Mouse (Mus musculus) embryonic stem cell, embryonic (primary cell): ENCODE measurements around the gene Zswim8.

ENCODE experiments used
- CTCF ChIA-PET, 4 experiments: fragments of 300-600 bp in 2 of 4; fragments of 350-600 bp in 2 of 4; sonication (Branson Sonifier 250); formaldehyde crosslinking; loops; one replicate each; lab custom pipeline; 2022; ENCODE audit warnings: inconsistent platforms in 2 of 4; lab: Charles Lee
- POLR2A ChIA-PET, 4 experiments: fragments of 300-600 bp in 2 of 4; fragments of 350-600 bp in 2 of 4; sonication (Branson Sonifier 250); formaldehyde crosslinking; loops; one replicate each; lab custom pipeline; 2022; ENCODE audit warnings: antibody characterized with exemption in 4 of 4, inconsistent platforms in 1 of 4; lab: Charles Lee

Gene Zswim8

DNA sequence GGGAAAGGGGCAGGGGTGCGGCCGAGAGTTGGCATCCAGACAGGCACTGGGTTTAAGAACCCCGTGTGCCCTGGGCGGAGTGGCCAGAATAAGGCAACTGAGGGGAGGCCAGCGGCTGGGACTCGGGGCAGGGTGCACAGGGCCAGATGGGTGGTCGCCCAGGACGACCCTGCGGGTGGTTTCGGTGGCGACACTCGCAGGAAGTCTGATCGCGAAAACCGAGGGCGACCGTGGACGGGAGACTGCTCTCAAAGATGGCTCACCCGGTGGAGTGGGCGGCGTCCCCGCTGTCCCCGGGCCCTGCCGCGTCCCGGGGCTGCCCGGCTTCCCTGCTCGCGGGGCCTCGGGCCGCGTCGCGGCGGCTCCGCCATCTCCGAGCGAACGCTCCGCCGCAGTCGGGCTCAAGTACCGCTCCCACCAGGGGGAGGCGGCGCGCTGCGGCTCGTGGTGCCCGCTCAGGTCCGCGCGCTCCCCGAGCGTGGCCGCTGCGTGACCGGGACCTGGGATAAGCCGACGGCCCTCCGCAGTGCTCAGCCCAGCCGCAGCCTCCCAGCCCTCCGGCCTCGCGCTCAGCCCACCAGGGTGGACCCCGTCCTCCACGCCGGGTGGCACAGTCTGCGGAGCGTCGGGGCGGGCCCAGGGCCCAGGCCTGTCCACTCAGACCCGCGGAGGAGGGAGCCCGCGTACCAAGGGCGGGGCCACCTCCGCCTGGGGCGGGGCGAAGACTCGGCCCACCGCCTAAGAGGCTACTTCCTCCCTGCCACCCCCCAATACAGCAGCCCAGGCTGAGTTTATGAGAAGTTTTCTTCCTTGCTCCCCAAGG lies 26.8 kb downstream of the Zswim8 start, which contains the start of gene Ndst2:
Gene Ndst2, minus strand, starts transcription at position 611 of the 823 bp plus-strand sequence.
- POLR2A ChIA-PET: interaction anchor here in 3 of 4 experiments (0.6 to 1.3 kb wide), 7 partner anchors 10 to 315 kb away, joined by 3 to 7 read pairs (median 5); no protein-coding TSS in a partner anchor
- CTCF ChIA-PET: interaction anchor here in 2 of 4 experiments (1.1 to 2.4 kb wide), 2 partner anchors 10 to 315 kb away, joined by 3 to 8 read pairs; no protein-coding TSS in a partner anchor

DNA sequence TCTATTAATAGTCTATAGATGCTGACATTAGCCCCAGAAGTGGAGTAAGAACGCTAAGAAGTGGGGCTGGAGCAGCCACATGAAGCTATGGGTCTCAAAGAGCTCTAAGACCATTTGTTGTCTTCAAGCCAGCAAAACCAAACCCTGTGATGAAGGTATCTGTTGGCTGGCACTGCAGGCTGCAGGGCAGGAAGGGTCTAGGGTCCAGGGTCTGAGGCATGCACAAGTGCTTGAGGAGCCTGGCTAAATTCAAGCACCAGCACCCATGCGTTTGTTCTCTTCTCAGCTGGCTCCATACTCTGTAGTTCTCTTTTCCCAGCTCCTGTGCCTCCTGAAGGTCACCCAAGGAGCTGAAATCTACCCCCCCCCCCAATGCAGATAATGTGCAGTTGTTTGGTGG lies 27.7 kb downstream of the Zswim8 start:
- POLR2A ChIA-PET: interaction anchor here in 2 of 4 experiments (0.6 to 1.3 kb wide), 2 partner anchors 39 to 40 kb away, joined by 3 to 7 read pairs; no protein-coding TSS in a partner anchor
- CTCF ChIA-PET: interaction anchor here in 2 of 4 experiments (0.6 to 2.4 kb wide), 2 partner anchors 11 to 339 kb away, joined by 3 to 8 read pairs; no protein-coding TSS in a partner anchor

DNA sequence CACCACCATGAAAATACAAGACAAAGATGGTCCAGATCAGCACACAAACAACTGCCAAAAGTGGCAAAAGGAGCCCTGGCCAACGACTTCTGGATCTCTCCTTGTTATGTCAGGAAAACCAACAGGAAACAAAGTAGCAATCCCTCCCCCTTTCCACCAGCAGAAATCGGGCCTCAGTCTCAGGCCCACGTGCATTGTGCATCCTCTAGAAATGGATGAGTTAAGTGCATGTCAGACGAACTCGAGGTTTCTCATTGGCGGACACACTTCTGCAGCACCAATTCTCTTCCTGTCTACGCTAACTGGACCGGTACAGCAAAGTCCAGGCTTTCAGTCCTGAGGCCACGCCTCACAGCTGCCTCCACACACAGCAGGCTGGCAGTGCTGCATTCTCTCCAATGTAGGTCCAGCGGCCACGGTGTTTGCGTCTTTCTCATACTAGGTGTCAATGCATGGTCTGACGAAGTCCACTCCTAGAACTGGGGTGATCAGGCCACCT lies 28.6 kb downstream of the Zswim8 start:
- ChIA-PET CTCF (no interaction called here), POLR2A (interaction anchor here in 2 of 4 experiments (1.1 to 2.2 kb wide), 5 partner anchors 12 to 193 kb away, joined by 3 to 10 read pairs (median 6); partner anchors contain the start of gene Vcl (in 2 of the 2))

DNA sequence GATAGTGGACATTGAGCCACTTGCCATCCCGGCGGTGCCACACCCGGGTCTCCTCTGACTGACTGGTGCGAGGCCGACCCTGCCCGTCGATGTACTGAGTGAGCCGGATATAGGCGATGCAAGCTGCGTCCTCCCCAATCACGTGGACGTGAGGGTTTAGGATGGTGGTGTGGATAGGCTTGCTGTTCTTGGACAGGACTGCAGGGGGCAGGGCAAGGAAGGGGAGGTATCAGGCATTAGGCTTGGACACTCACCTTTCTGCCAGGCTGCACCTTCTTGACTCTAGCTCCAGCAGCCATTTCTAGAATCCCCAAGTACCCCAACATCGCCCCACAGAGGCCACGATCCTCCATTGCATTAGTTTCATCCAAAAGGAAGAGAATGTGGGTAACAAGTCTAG lies 30.0 kb downstream of the Zswim8 start:
- POLR2A ChIA-PET: interaction anchor here in 3 of 4 experiments (0.6 to 2.2 kb wide), 20 partner anchors 13 to 315 kb away, joined by 3 to 10 read pairs (median 4); partner anchors contain the start of genes Vcl (in 3 of the 3), Adk (in 1 of the 3), Ap3m1 (in 1 of the 3) and Chchd1 (in 1 of the 3)
- CTCF ChIA-PET: interaction anchor here (0.6 to 2.2 kb wide), 43 partner anchors 9 to 958 kb away, joined by 3 to 11 read pairs (median 4); partner anchors contain the start of genes Fut11 (in 1 of the 4), Plau (in 1 of the 4), Sec24c (in 1 of the 4) and Vcl (in 1 of the 4)

DNA sequence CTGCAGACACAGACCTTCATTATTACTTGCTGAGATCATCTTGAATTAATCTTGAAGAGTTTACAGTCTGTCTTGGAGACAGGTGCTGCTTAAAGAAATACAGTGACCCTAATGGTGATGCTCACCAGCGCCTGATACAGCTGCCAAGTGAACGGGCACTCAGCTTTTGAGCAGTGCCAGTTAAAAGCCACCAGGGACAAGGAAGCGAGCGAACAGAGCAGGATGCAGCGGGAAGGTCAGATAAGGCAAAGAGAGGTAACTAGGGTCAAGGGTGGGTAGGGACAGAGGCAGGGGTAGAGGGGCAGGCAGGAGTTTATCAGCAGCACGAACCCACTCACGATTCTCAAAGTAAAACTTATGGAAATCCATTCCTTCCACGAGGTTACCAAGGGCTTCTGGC lies 31.2 kb downstream of the Zswim8 start:
- ChIA-PET CTCF (interaction anchor here in 3 of 4 experiments (1.0 to 2.2 kb wide), 7 partner anchors 13 to 107 kb away, joined by 4 to 8 read pairs (median 5); partner anchors contain the start of genes Fut11 (in 1 of the 3) and Zswim8 (in 1 of the 3)), POLR2A (interaction anchor here in 2 of 4 experiments (0.6 to 2.2 kb wide), 3 partner anchors 22 to 190 kb away, joined by 4 to 8 read pairs (median 4); partner anchors contain the start of gene Vcl (in 1 of the 2))

DNA sequence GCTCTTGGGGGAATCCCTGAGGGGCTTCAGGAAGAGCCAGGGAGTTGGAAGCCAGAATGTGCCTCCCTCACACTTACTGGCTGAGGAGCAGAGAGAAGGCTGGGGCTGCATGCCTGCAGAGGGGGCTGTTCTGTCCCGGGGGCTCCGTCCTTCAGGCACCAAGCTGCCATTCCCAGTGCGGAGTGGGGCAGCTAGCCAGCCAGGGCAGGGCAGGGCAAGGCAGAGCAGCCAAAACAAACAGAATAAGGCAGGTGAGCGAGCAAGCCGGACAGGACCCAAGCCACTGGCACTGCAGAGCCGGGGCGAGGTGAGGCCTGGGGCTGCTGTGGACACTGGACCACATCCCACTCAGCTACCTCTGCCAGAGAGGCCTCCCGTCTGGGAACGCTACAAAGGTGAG lies 33.9 kb downstream of the Zswim8 start:
- ChIA-PET POLR2A (interaction anchor here in 3 of 4 experiments (0.5 to 2.0 kb wide), 6 partner anchors 16 to 264 kb away, joined by 3 to 10 read pairs (median 3); no protein-coding TSS in a partner anchor), CTCF (interaction anchor here in 1 of 4 experiments (1.1 kb wide), 1 partner anchor 57 kb away, joined by 3 read pairs; no protein-coding TSS in a partner anchor)

DNA sequence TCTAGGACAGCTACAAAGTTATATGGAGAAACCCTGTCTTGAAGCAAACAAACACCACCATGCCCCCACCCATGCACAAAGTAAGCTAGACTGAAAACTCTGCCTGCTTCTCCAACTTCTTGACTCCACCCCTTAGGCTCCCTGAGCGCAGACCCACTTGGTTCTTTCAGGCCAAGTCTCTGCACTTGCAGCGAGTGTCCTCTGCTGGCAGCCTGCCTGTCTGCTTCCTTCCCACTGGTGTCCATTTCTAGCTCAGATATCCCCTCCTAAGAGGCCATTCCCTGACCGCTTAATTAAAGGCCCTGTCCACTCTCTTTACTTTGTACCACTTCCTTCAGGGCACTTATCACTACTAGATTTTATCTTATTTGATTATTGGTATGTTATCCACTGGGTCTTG lies 36.3 kb downstream of the Zswim8 start:
- CTCF ChIA-PET: interaction anchor here in 1 of 4 experiments (1.3 kb wide), 1 partner anchor 15 kb away, joined by 3 read pairs; no protein-coding TSS in a partner anchor
- POLR2A ChIA-PET: interaction anchor here in 2 of 4 experiments (0.6 to 1.6 kb wide), 3 partner anchors 11 to 531 kb away, joined by 3 to 6 read pairs (median 4); partner anchors contain the start of gene Vcl (in 1 of the 2)

DNA sequence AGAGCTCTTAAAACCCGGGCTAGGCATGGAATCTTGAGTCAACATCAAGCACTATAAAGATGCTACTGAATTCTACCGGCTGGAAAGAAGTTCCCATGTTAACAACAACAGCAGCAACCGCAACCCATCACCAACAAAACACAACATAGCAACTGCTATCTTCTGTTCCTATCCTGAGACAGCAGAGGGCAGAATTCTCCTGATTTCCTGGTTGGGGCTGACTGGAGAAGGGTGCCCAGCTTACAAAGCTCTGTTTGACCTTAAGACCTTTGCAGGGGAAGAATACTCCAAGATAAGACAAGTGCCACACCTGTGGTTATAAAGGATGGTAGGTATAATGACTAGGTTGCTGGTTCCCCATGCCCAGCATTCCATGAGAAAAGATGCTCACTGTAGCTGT lies 39.6 kb downstream of the Zswim8 start:
- CTCF ChIA-PET: interaction anchor here (0.7 to 1.7 kb wide), 10 partner anchors 10 to 266 kb away, joined by 3 to 8 read pairs (median 4); no protein-coding TSS in a partner anchor

DNA sequence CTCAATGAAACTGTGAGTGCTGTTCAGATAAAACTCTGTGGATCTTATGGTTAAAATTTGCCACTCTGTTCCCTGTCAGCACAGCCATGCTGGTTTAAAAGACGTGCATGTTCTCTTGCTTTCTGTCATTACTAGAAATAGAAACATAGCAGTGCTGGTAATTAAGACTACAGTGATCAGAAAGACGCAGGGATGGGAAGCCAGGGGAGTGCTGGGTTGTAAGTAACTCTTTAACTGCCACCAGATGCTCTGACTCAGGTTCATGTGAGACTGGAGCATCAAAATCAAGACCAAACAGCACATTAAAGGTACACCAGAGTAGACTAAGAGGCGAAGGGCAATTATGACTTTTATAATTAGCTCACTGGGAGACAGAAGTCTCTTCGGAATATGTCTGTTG lies 41.0 kb downstream of the Zswim8 start:
- POLR2A ChIA-PET: interaction anchor here in 3 of 4 experiments (0.7 to 1.0 kb wide), 5 partner anchors 9 to 304 kb away, joined by 3 to 4 read pairs (median 3); partner anchors contain the start of genes Adk (in 1 of the 3) and Ap3m1 (in 1 of the 3)
- CTCF ChIA-PET: interaction anchor here in 2 of 4 experiments (0.7 to 1.0 kb wide), 2 partner anchors 11 to 24 kb away, joined by 3 to 5 read pairs; no protein-coding TSS in a partner anchor

More for the DNA sequence above, 39.6 kb downstream of the Zswim8 start:
- POLR2A ChIA-PET: interaction anchor here in 2 of 4 experiments (1.0 to 1.4 kb wide), 3 partner anchors 12 to 182 kb away, joined by 3 to 4 read pairs (median 3); partner anchors contain the start of gene Vcl (in 1 of the 2)

DNA sequence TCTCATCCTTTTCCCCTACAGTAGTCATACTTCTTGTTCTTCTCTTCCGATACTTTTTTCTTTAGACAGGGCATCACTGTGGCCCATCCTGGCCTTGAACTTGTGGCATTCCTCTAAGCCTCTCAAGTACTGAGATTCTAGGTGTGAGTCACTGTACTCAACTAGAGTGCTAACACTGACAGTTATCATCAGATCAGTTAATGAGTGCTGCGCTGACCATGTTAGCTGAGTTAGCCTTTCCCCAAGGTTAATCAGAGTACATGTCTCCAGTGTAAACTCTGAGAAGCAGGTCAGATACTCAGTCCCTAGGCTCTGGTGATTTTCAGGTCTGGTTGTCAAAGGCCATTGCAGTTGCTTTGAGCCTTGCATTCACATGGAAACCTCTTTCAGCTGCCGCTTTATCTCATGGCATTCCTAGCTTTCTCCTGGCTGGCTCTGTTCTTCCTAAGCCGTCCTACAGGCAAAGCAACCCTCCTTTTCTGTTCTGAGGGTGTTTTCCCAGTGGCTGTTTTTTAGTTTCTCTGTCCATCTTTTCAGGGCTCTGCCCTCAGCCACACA lies 42.2 kb downstream of the Zswim8 start:
- CTCF ChIA-PET: interaction anchor here in 1 of 4 experiments (1.7 kb wide), 1 partner anchor 12 kb away, joined by 6 read pairs; no protein-coding TSS in a partner anchor
- POLR2A ChIA-PET: interaction anchor here in 1 of 4 experiments (0.6 to 1.5 kb wide), 3 partner anchors 9 to 180 kb away, joined by 3 to 5 read pairs (median 3); partner anchors contain the start of gene Vcl

DNA sequence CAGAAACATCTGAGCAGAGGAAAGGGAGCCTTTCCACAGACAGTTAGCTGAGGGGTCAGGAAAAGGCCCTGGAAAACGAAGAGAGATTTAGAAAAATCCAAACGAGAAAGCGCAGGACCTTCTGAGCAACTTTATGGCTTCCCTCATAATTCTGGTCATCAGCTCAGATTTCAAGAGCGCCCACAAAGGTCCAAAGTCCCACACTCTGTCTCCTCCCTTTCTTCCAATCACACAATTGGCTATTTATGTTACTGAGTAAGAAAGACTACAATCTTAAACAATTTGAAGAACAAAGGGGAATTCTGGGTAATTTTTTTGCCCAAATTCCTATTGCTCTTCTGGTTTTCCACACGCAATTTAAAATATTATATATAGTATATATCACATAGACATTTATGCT lies 43.2 kb downstream of the Zswim8 start:
- CTCF ChIA-PET: interaction anchor here in 2 of 4 experiments (0.6 to 1.7 kb wide), 2 partner anchors 8 to 13 kb away, joined by 3 to 6 read pairs; no protein-coding TSS in a partner anchor
- POLR2A ChIA-PET: interaction anchor here in 1 of 4 experiments (1.1 to 1.5 kb wide), 2 partner anchors 8 to 179 kb away, joined by 3 to 5 read pairs; partner anchors contain the start of gene Vcl

DNA sequence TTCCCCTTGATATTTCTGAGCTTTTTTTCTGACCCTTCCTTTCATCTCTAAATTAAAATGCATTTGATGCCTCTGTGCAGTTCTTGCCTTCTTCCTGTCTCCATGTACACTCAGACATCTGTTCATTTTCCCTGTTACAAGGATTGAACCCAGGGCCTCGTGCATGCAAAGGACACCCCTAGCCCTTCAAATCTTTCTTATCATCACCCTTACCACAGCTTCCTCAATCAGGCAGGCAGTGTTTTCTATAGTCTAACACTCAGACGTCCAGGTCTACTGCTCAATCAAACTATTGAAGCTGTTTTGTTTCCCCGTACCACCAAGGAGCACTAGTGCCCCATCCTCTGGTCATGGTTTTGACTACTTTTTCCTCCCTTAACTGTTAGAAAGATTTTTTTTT lies 46.4 kb downstream of the Zswim8 start:
- POLR2A ChIA-PET: interaction anchor here in 1 of 4 experiments (1.0 to 1.6 kb wide), 3 partner anchors 12 to 23 kb away, joined by 3 to 4 read pairs (median 3); no protein-coding TSS in a partner anchor
- CTCF ChIA-PET: interaction anchor here in 2 of 4 experiments (0.6 to 0.7 kb wide), 2 partner anchors 14 to 49 kb away, joined by 3 to 9 read pairs; no protein-coding TSS in a partner anchor

DNA sequence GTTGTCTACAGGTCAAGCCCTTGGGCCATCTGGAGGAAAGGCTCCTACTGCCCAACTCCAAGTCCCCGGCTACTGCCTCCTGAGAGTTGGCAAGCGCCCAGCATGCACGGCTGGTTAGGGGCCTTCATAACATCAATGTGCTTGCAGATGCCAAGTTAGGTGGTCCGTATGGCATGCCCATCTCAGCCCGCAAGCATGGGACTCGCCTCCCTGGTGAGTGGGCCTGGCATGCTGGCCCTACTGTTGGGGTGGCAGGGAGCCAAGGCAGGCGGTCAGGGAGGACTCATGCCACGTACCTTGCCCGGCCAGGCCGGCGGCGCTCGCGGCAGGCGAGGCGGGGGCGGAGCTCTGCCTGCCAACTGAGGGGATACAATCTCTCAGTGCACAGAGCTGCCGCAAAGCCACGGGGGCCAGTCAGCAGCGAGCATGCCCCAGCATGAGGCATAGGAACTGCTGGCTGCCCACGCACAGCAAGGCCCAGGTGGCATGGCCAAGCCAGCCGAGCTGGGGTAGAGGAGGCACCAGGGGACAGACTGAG lies 50.1 kb downstream of the Zswim8 start:
- CTCF ChIA-PET: interaction anchor here (0.7 to 1.4 kb wide), 4 partner anchors 18 to 41 kb away, joined by 3 read pairs; no protein-coding TSS in a partner anchor

DNA sequence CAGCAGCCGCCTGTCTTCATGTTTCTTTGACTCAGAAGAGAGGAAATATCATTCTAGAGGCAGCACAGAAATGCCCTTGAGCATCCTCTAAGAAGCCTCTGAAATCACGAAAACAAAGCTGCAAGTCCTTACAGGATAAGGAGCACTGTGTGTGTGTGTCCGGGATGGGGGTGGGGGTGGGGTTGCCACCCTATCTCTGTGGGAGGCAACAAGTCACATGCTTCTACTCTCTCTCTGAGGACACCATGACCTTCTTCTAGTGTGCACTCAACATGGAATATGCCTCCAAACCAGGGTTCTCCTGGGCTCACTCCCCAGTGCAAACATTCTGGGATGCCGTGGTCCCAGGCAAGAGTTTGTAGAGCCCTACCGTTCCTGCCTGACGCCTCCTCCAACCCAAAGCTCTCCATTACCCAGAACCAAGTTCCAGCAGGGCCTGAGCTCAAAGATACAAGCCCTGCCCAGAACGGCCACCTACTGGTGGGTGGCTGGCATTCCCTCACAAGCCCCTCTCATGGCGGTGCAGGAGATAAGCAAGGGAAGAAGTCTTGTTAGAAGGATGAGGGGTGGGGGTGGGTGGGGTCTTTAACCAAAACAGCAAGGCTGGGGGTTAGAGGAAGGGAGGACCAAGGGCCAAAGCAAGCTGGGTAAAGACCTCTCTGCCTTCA lies 51.5 kb downstream of the Zswim8 start:
- ChIA-PET CTCF (interaction anchor here in 3 of 4 experiments (0.6 to 2.2 kb wide), 21 partner anchors 9 to 244 kb away, joined by 3 to 10 read pairs (median 4); partner anchors contain the start of gene Camk2g (in 1 of the 3)), POLR2A (interaction anchor here in 3 of 4 experiments (0.6 to 3.5 kb wide), 29 partner anchors 9 to 1004 kb away, joined by 3 to 18 read pairs (median 4); partner anchors contain the start of genes Vcl (in 2 of the 3), Adk (in 1 of the 3), Ap3m1 (in 1 of the 3) and Camk2g (in 1 of the 3))

More for the DNA sequence above, 50.1 kb downstream of the Zswim8 start:
- POLR2A ChIA-PET: interaction anchor here in 3 of 4 experiments (0.5 to 3.5 kb wide), 17 partner anchors 9 to 864 kb away, joined by 3 to 18 read pairs (median 4); partner anchors contain the start of gene Vcl (in 1 of the 3)

DNA sequence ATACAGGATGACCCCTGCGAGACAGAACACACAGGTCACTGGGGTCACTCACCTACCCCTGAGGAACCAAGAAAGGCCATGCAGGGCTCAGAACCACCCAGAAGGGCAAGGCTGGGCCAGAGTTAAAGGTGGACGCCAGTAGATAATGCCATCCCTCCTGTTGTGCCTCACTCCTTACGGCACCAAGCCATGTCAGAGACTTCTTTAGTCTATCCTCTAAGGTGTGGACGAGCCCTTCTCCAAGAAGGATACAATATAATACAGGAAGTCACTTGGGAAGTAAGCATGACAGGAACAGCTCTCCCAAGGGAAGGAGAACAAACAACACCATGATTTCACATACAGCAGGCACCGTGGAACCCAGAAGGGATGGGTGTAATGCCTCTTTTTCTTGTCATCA lies 57.6 kb downstream of the Zswim8 start:
- POLR2A ChIA-PET: interaction anchor here in 2 of 4 experiments (0.5 to 5.6 kb wide), 9 partner anchors 9 to 286 kb away, joined by 3 to 19 read pairs (median 4); partner anchors contain the start of genes Camk2g (in 2 of the 2) and Vcl (in 2 of the 2)

More for the DNA sequence above, 57.6 kb downstream of the Zswim8 start:
- CTCF ChIA-PET: interaction anchor here in 3 of 4 experiments (0.6 to 1.2 kb wide), 5 partner anchors 28 to 284 kb away, joined by 3 to 12 read pairs (median 4); no protein-coding TSS in a partner anchor
